Mouse (Mus musculus): ENCODE results near the gene Birc5. TPM values are rescaled to one million over a fixed set of nuclear protein-coding genes. Genes with fewer than 3 reads are reported as not detected.

The Birc5 gene
- polyA plus RNA-seq, 1 experiment = 230 TPM

- Histone ChIP-seq H3ac (ENCODE audit: control insufficient read depth, insufficient read length, low read depth) (no peak overlapping the region), H3K79me2 (ENCODE audit: control insufficient read depth, insufficient read depth) (peaks cover 19% of the 10 kb centered on the region), H3K4me3 (ENCODE audit: insufficient read depth, poor library complexity, severe bottlenecking) (no peak overlapping the region), H3K27me3 (ENCODE audit: control insufficient read depth, insufficient read depth, insufficient read length) (no peaks in the 10 kb centered on the region), H3K79me3 (ENCODE audit: low read depth) (peaks cover 12% of the 10 kb centered on the region), H3K36me3 (ENCODE audit: control insufficient read depth, insufficient read depth) (peaks cover 41% of the 10 kb centered on the region)
- TF ChIP-seq MAX (IDR thresholded peaks at IDR 0.05) = no peak
- no peak for TF ChIP-seq FOSL1 (IDR thresholded peaks at IDR 0.05; ENCODE audit: insufficient read depth, low read length, poor library complexity, severe bottlenecking)
- no peak for TF ChIP-seq CTCF (IDR thresholded peaks at IDR 0.05; ENCODE audit: control insufficient read depth, insufficient read depth, insufficient read length)
- no peak for TF ChIP-seq MYOD1 (IDR thresholded peaks at IDR 0.05; ENCODE audit: control insufficient read depth, insufficient read length, low read depth)
- no peak for TF ChIP-seq MYOG (IDR thresholded peaks at IDR 0.05; ENCODE audit: control insufficient read depth, extremely low read depth, insufficient read length)
- no peak for TF ChIP-seq CEBPB (IDR thresholded peaks at IDR 0.05; ENCODE audit: low read depth)
- no peak for TF ChIP-seq USF1 (IDR thresholded peaks at IDR 0.05; ENCODE audit: low read depth)
Observed at GRCm38 (mm10) chr11:117858392-117858791, 9.3 kb downstream of the Birc5 start.

- H3K4me3 ChIP-seq (ENCODE audit: insufficient read depth, poor library complexity, severe bottlenecking) = no peak within 1 kb of the TSS
- H3K79me3 ChIP-seq (ENCODE audit: low read depth) = peaks cover 2% of the 10 kb centered on the region
- no peak within 1 kb of the TSS for H3ac ChIP-seq (ENCODE audit: control insufficient read depth, insufficient read length, low read depth)
- no peaks in the 10 kb centered on the region for H3K27me3 ChIP-seq (ENCODE audit: control insufficient read depth, insufficient read depth, insufficient read length)
- no peak for TF ChIP-seq MYOG (IDR thresholded peaks at IDR 0.05; ENCODE audit: control insufficient read depth, extremely low read depth, insufficient read length)
- no peak for TF ChIP-seq MAX (IDR thresholded peaks at IDR 0.05)
- TF ChIP-seq CTCF (IDR thresholded peaks at IDR 0.05; ENCODE audit: control insufficient read depth, insufficient read depth, insufficient read length) = no peak
- no peak for TF ChIP-seq USF1 (IDR thresholded peaks at IDR 0.05; ENCODE audit: low read depth)
- TF ChIP-seq FOSL1 (IDR thresholded peaks at IDR 0.05; ENCODE audit: insufficient read depth, low read length, poor library complexity, severe bottlenecking) = no peak
- no peak for TF ChIP-seq CEBPB (IDR thresholded peaks at IDR 0.05; ENCODE audit: low read depth)
- no peak for TF ChIP-seq MYOD1 (IDR thresholded peaks at IDR 0.05; ENCODE audit: control insufficient read depth, insufficient read length, low read depth)
- H3K79me2 ChIP-seq (ENCODE audit: control insufficient read depth, insufficient read depth) = peaks cover 2% of the 10 kb centered on the region
- H3K36me3 ChIP-seq (ENCODE audit: control insufficient read depth, insufficient read depth) = peaks cover 21% of the 10 kb centered on the region
Observed at GRCm38 (mm10) chr11:117860601-117861000, 11.6 kb downstream of the Birc5 start, which contains the start of gene Tmem235. TSS of gene Tmem235 (plus strand) at chr11:117860752.

GRCm38 (mm10) chr11:117863174-117863856, 14.3 kb downstream of the Birc5 start:
- no peaks in the 10 kb centered on the region for H3K79me2 ChIP-seq (ENCODE audit: control insufficient read depth, insufficient read depth)
- H3K79me3 ChIP-seq (ENCODE audit: low read depth) = no peaks in the 10 kb centered on the region
- H3K36me3 ChIP-seq (ENCODE audit: control insufficient read depth, insufficient read depth) = no peaks in the 10 kb centered on the region
- TF ChIP-seq USF1 (IDR thresholded peaks at IDR 0.05; ENCODE audit: low read depth) = no peak
- TF ChIP-seq FOSL1 (IDR thresholded peaks at IDR 0.05; ENCODE audit: insufficient read depth, low read length, poor library complexity, severe bottlenecking) = no peak
- no peak for TF ChIP-seq MYOD1 (IDR thresholded peaks at IDR 0.05; ENCODE audit: control insufficient read depth, insufficient read length, low read depth)
- no peak overlapping the region for H3ac ChIP-seq (ENCODE audit: control insufficient read depth, insufficient read length, low read depth)
- no peak overlapping the region for H3K4me3 ChIP-seq (ENCODE audit: insufficient read depth, poor library complexity, severe bottlenecking)
- no peaks in the 10 kb centered on the region for H3K27me3 ChIP-seq (ENCODE audit: control insufficient read depth, insufficient read depth, insufficient read length)

GRCm38 (mm10) chr11:117864805-117865204, 15.8 kb downstream of the Birc5 start:
- Histone ChIP-seq H3K79me2 (ENCODE audit: control insufficient read depth, insufficient read depth) (no peaks in the 10 kb centered on the region), H3K79me3 (ENCODE audit: low read depth) (no peaks in the 10 kb centered on the region), H3K27me3 (ENCODE audit: control insufficient read depth, insufficient read depth, insufficient read length) (no peaks in the 10 kb centered on the region), H3K4me3 (ENCODE audit: insufficient read depth, poor library complexity, severe bottlenecking) (no peak overlapping the region), H3ac (ENCODE audit: control insufficient read depth, insufficient read length, low read depth) (no peak overlapping the region), H3K36me3 (ENCODE audit: control insufficient read depth, insufficient read depth) (no peaks in the 10 kb centered on the region)
- no peak for TF ChIP-seq FOSL1 (IDR thresholded peaks at IDR 0.05; ENCODE audit: insufficient read depth, low read length, poor library complexity, severe bottlenecking)
- no peak for TF ChIP-seq MYOG (IDR thresholded peaks at IDR 0.05; ENCODE audit: control insufficient read depth, extremely low read depth, insufficient read length)
- no peak for TF ChIP-seq MAX (IDR thresholded peaks at IDR 0.05)
- TF ChIP-seq USF1 (IDR thresholded peaks at IDR 0.05; ENCODE audit: low read depth) = no peak
- no peak for TF ChIP-seq CTCF (IDR thresholded peaks at IDR 0.05; ENCODE audit: control insufficient read depth, insufficient read depth, insufficient read length)
- no peak for TF ChIP-seq CEBPB (IDR thresholded peaks at IDR 0.05; ENCODE audit: low read depth)

GRCm38 (mm10) chr11:117865988-117866387, 16.9 kb downstream of the Birc5 start:
- no peaks in the 10 kb centered on the region for H3K79me3 ChIP-seq (ENCODE audit: low read depth)
- H3K4me3 ChIP-seq (ENCODE audit: insufficient read depth, poor library complexity, severe bottlenecking) = no peak overlapping the region
- H3K79me2 ChIP-seq (ENCODE audit: control insufficient read depth, insufficient read depth) = no peaks in the 10 kb centered on the region
- TF ChIP-seq FOSL1 (IDR thresholded peaks at IDR 0.05; ENCODE audit: insufficient read depth, low read length, poor library complexity, severe bottlenecking) = no peak
- no peak for TF ChIP-seq CTCF (IDR thresholded peaks at IDR 0.05; ENCODE audit: control insufficient read depth, insufficient read depth, insufficient read length)
- no peak for TF ChIP-seq USF1 (IDR thresholded peaks at IDR 0.05; ENCODE audit: low read depth)
- no peak for TF ChIP-seq CEBPB (IDR thresholded peaks at IDR 0.05; ENCODE audit: low read depth)
- TF ChIP-seq MYOG (IDR thresholded peaks at IDR 0.05; ENCODE audit: control insufficient read depth, extremely low read depth, insufficient read length) = no peak
- no peak for TF ChIP-seq MYOD1 (IDR thresholded peaks at IDR 0.05; ENCODE audit: control insufficient read depth, insufficient read length, low read depth)
- no peak for TF ChIP-seq MAX (IDR thresholded peaks at IDR 0.05)
- no peaks in the 10 kb centered on the region for H3K27me3 ChIP-seq (ENCODE audit: control insufficient read depth, insufficient read depth, insufficient read length)
- no peak overlapping the region for H3ac ChIP-seq (ENCODE audit: control insufficient read depth, insufficient read length, low read depth)
- H3K36me3 ChIP-seq (ENCODE audit: control insufficient read depth, insufficient read depth) = no peaks in the 10 kb centered on the region

All from C2C12 (cell line).